ENCODE assay signal across 10 mouse cellular contexts in genomic region chr8:79952857-79953256, GRCm38 (mm10).
DNase-seq lines count a peak whose midpoint lies in the region; ATAC-seq and TF ChIP-seq lines count a peak whose summit lies in the region.
"Had no signal": no experiment of that assay in that cellular context is flagged by ENCODE, and none has a peak within 500 bp of the region (broad histone marks: within the 10 kb centered on the region; RNA-seq: fewer than 3 reads in every experiment).

No protein-coding gene starts in this region.

- no peak overlapping the region for H3K9ac ChIP-seq in liver, embryonic 14.5 days (replicated peaks)
- no peak overlapping the region for H3K9ac ChIP-seq in liver, embryonic 11.5 days (ENCODE audit: low read depth, low read length)

- no peaks in the 10 kb centered on the region for H3K9me3 ChIP-seq in liver, embryonic 14.5 days (ENCODE audit: control insufficient read depth, low read length)
- H3K9me3 ChIP-seq in liver, embryonic 11.5 days (ENCODE audit: control insufficient read depth, low read length), result no peaks in the 10 kb centered on the region
- H3K9me3 ChIP-seq: megakaryocyte, embryonic 14.5 days had no signal

- no peak for ATAC-seq in liver, embryonic 14.5 days (ENCODE audit: insufficient read depth)
- no peak for ATAC-seq in liver, embryonic 11.5 days (replicated peaks; ENCODE audit: low FRiP score)

- no peak for TF ChIP-seq EP300 in liver, embryonic 14.5 days (IDR thresholded peaks at IDR 0.05; ENCODE audit: low read depth)

- H3K27me3 ChIP-seq in liver, embryonic 14.5 days (ENCODE audit: control insufficient read depth, insufficient read depth, low read length), result no peaks in the 10 kb centered on the region
- no peaks in the 10 kb centered on the region for H3K27me3 ChIP-seq in liver, embryonic 11.5 days (replicated peaks; ENCODE audit: control insufficient read depth, insufficient read depth, low read length)
- no peaks in the 10 kb centered on the region for H3K27me3 ChIP-seq in splenic B cell, adult 2 months (ENCODE audit: control insufficient read depth, insufficient read depth, low read length, poor library complexity, severe bottlenecking)
- H3K27me3 ChIP-seq: megakaryocyte, embryonic 14.5 days had no signal

- 7% methylated on average over 3 of the region's 3 CpGs for WGBS in liver, embryonic 14.5 days (ENCODE audit: insufficient replicate concordance)
- WGBS in liver, embryonic 11.5 days, result 12% methylated on average over 3 of the region's 3 CpGs

- H3K4me3 ChIP-seq in liver, embryonic 14.5 days (ENCODE audit: insufficient read depth in 1 of 2, low read depth in 2 of 2, low read length in 2 of 2), result no peak overlapping the region
- H3K4me3 ChIP-seq in liver, embryonic 11.5 days (ENCODE audit: low read depth, low read length), result no peak overlapping the region
- H3K4me3 ChIP-seq: megakaryocyte, embryonic 14.5 days had no signal

- H3K27ac ChIP-seq in liver, embryonic 14.5 days, result no peak overlapping the region
- H3K27ac ChIP-seq in liver, embryonic 11.5 days (ENCODE audit: low read depth, low read length), result no peak overlapping the region

- TF ChIP-seq CTCF in liver, embryonic 14.5 days (IDR thresholded peaks at IDR 0.05; ENCODE audit: low read depth), result peak; percentile 31; the same call in 1 of the 2 replicates

- no peaks in the 10 kb centered on the region for H3K36me3 ChIP-seq in liver, embryonic 14.5 days (replicated peaks; ENCODE audit: control insufficient read depth, insufficient read depth, low read depth)
- no peaks in the 10 kb centered on the region for H3K36me3 ChIP-seq in liver, embryonic 11.5 days (ENCODE audit: control insufficient read depth, insufficient read depth, low read length)
- no peaks in the 10 kb centered on the region for H3K36me3 ChIP-seq in splenic B cell, adult 2 months (ENCODE audit: control insufficient read depth, insufficient read depth, low read length, poor library complexity, severe bottlenecking)

- H3K4me2 ChIP-seq in liver, embryonic 14.5 days (ENCODE audit: low read depth), result no peak overlapping the region
- no peak overlapping the region for H3K4me2 ChIP-seq in liver, embryonic 11.5 days

- DNase-seq in adrenal gland, postnatal 14 days, result peak; percentile 19
- DNase-seq in adrenal gland, postnatal 4 days (ENCODE audit: low spot score in 2 of 2), result no peak
- no peak for DNase-seq in liver, embryonic 14.5 days (ENCODE audit: low read depth in 3 of 3, low spot score in 3 of 3)
- no peak for DNase-seq in liver, embryonic 11.5 days (ENCODE audit: low spot score)
- peak; percentile 56 for DNase-seq in embryo, embryonic 10.5 days (ENCODE audit: low spot score)
- peak; percentile 53 for DNase-seq in splenic B cell, adult 2 months (ENCODE audit: low read depth, low spot score)
- no peak for DNase-seq in heart, postnatal 4 days
- DNase-seq in ovary, postnatal 14 days (ENCODE audit: low spot score), result no peak
- DNase-seq: cerebellum, adult 9-11 months had no signal

- no peaks in the 10 kb centered on the region for H3K4me1 ChIP-seq in liver, embryonic 14.5 days (replicated peaks; ENCODE audit: control insufficient read depth in 2 of 2, insufficient read depth in 2 of 2, low read length in 1 of 2)
- no peaks in the 10 kb centered on the region for H3K4me1 ChIP-seq in liver, embryonic 11.5 days (replicated peaks; ENCODE audit: control insufficient read depth, insufficient read depth, low read length)
- H3K4me1 ChIP-seq: megakaryocyte, embryonic 14.5 days had no signal

Comparison
In these comparisons a context has a peak if more than half of its experiments do, and no peak if none do; other contexts are left out.
1. DNase-seq: peak in adrenal gland, postnatal 14 days (single experiment), embryo, embryonic 10.5 days (single experiment) and splenic B cell, adult 2 months (single experiment); none in adrenal gland, postnatal 4 days (0 of 2), liver, embryonic 14.5 days (0 of 3), liver, embryonic 11.5 days (single experiment), heart, postnatal 4 days (single experiment) and ovary, postnatal 14 days (single experiment).